Mouse (Mus musculus) colon, adult 2 months (tissue): Measurements from ENCODE around the gene Sh3bgr. TPM values are rescaled to one million over a fixed set of nuclear protein-coding genes. Genes with fewer than 3 reads are reported as not detected.

ENCODE experiments used
- polyA plus RNA-seq: library from polyadenylated mRNA; depleted of rRNA; stranded (reverse); fragments of >200 nt; gene quantifications from 2 replicates; pipeline ENCODE4 v1.2.3, GENCODE M21; 2012; rRNA removed

Gene Sh3bgr
- polyA plus RNA-seq: 16.7 and 21.8 TPM in 2 replicates

DNA sequence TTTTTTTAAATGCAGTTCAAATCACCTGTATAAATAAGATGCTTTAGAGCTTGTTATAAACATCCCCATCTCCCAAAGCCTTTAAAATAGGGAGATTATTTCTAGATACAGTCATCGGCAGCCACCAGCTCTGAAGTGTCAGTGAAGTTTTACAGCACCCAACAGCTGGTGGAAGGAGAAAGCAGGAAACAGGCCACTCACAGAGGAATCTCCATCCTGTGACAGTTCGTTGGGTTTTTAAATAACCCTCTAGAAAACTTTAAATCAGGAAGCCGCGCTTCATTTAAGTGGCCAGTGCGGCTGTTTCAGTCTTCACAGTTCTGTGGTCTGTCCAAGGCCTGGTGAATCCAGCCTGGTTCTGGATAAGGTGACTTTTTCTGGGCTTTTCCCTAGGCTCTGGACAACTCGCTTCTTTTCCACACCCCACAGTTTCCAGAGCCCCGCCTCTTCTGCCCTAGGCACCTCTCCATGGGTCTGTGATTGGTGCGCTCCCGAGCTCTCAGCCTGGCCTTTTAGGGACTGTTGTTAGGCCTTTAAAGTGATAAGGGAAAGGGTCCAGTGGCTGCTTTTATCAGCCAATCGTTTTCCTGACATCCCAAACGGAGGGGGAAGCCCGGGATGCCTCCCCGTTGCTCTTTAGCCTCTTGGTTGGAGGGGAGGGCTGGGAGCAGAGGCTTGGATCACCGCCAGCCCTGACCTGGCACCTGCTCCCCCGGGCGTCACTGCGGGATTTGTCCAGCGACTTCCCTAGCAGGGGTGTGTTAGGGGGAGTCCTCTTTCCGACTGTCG is at the start of gene Sh3bgr:
Gene Sh3bgr, plus strand, starts transcription at position 538 of the 789 bp plus-strand sequence.

GRCm38 (mm10) chr16:96191531-96192506 is 8.4 kb upstream of the Sh3bgr start, which contains the start of gene Lca5l:
TSS of gene Lca5l (minus strand) at chr16:96192271.

DNA sequence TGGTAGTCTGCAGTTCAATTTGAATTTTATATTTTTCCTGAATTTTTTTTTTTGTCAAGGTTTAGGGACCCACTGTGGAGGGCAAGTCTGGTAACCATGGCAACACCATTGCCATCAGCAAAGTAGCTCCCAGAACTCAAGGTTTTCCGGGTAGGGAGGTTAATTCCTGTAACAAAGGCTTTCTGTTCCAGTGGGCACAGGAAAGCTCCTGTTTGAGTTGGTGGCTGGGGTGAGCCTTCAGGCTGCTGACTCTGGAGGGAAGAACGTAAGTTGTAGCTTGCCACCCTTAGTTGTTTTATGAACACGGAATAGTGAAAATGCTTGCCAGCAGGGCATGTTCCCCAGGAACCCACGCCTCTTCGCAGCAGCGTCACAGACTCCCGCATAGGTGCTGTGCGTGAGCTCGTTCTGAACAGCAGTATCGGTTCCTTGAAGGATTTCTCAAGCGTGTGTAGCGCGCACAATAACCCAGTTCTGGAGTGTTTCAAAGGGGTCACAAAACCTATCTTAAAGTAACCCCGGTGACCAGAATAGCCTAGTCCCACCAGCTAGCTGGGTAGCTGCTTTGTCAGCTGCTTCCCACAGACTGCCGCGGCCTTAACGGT is 35.2 kb downstream of the Sh3bgr start, which contains the start of gene B3galt5:
Gene B3galt5, plus strand, starts transcription at position 436 of the 605 bp plus-strand sequence.

Other genes with a start within 250 kb of the Sh3bgr start
- gene Psmg1, start 209.5 kb upstream of the Sh3bgr start, polyA plus RNA-seq: 9.0 and 9.2 TPM in 2 replicates
- 26.0 and 26.2 TPM in 2 replicates for gene Brwd1, start 117.9 kb upstream of the Sh3bgr start, polyA plus RNA-seq
- gene Hmgn1, start 72.7 kb upstream of the Sh3bgr start, polyA plus RNA-seq: 12.9 and 13.3 TPM in 2 replicates
- 39.6 and 54.9 TPM in 2 replicates for gene Wrb, start 55.0 kb upstream of the Sh3bgr start, polyA plus RNA-seq
- 0.25 and 0.38 TPM in 2 replicates for gene Lca5l, start 8.2 kb upstream of the Sh3bgr start, polyA plus RNA-seq
- gene B3galt5, start 35.4 kb downstream of the Sh3bgr start, polyA plus RNA-seq: 98.2 and 99.3 TPM in 2 replicates
- not detected in 2 replicates for gene Itgb2l, start 243.2 kb downstream of the Sh3bgr start, polyA plus RNA-seq